Mouse (Mus musculus) spleen, adult 12 weeks (tissue): ENCODE data around the gene Wfikkn1.
"Not testable (repeated sequence)": the region's sequence is repeated elsewhere in the genome, so short reads cannot be mapped to it uniquely, and the experiment has no call there.

Experiments
- DNase-seq: peaks from one replicate; pipeline ENCODE4 v3.0.0; 2022; ENCODE audit warnings: low spot score

Wfikkn1 gene

DNA sequence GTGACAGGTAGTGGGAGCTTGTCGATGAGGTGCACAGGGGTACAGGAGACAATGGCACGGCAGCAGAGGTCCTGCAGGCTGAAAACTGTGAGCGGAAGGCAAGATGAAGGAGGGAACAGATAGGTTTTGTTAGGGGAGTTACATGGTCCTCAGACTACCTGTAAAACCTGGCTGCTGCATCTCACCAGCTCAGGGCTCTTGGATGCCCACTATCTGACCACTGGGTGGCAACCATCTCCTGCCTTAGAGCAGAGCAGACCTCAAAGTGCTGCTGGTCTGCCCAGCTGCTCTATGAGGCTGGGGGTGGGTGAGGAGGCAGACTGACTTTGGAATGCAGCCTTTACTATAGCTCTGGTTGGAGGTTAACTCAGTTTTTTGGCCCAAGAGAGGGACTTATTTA lies 3.2 kb upstream of the Wfikkn1 start:
- no peak for DNase-seq

GRCm38 (mm10) chr17:25883268-25883667 lies 2.6 kb upstream of the Wfikkn1 start:
- no peak for DNase-seq

DNA sequence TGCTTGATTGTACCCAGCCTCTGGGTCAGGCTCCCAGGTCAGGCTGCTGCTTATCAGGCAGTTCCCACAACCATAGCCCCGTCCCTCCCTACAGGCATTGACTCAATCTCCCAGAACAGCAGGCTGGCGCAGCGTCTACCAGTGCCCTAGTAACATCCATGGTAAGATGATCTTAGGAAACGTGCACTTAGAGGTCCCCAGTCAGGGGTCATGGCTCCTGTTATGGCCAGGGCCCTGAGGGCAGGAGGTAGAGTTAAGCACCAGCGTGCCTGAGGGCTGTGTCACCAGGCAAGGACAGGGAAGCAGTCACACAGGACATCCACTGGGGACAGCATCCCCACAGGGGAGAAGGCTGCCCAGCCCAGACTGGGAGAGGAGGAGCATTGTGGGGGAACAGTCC lies 1.6 kb upstream of the Wfikkn1 start:
- no peak for DNase-seq

DNA sequence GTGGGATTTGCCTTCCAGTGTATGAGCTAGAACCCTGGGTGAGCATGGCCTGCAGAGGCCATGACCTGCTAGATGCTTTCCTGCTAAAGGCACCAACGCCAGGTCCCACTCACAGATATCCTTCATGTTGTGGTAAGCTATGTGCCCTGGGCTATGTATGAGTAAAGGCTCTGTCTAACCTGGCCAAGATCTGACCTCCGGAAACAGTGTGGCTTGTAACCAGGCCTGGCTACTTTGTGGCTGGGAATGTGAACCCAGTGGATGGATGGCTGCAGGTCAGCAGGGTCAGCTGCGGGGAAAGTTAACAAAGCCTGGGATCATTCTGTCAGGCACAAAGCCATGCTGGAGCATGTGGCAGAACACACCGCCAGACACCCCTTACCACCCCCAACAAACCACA lies 1.0 kb upstream of the Wfikkn1 start:
- no peak for DNase-seq

- no peak for DNase-seq
Observed at GRCm38 (mm10) chr17:25880913-25881641, 419 bp upstream of the Wfikkn1 start.

GRCm38 (mm10) chr17:25879750-25880149 lies 908 bp downstream of the Wfikkn1 start:
- DNase-seq: no peak

- no peak for DNase-seq
Observed at GRCm38 (mm10) chr17:25879261-25879660, 1.4 kb downstream of the Wfikkn1 start.

- DNase-seq: no peak
Observed at GRCm38 (mm10) chr17:25878611-25879180, 2.0 kb downstream of the Wfikkn1 start.

- DNase-seq: no peak
Observed at GRCm38 (mm10) chr17:25877741-25878610, 2.7 kb downstream of the Wfikkn1 start.

DNA sequence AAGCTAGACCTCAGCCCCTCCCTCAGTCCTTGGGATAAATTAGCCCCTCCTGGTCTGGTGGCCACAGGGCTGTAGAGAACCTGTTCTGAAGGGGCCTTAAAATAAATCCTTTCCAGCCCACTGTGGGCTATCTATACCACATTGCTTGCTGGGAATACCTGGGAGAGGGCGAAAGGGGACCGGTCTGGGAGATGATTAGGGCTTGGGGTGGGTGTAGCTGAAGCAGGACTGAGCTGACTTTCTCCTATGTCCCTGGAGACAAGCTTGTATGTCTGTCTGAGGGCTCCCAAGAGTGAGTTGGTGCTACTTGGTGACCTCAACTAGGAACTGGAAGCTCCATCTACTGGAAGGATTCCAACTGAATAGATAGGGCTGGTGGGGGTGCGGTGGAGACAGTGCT lies 3.6 kb downstream of the Wfikkn1 start:
- DNase-seq: no peak

DNA sequence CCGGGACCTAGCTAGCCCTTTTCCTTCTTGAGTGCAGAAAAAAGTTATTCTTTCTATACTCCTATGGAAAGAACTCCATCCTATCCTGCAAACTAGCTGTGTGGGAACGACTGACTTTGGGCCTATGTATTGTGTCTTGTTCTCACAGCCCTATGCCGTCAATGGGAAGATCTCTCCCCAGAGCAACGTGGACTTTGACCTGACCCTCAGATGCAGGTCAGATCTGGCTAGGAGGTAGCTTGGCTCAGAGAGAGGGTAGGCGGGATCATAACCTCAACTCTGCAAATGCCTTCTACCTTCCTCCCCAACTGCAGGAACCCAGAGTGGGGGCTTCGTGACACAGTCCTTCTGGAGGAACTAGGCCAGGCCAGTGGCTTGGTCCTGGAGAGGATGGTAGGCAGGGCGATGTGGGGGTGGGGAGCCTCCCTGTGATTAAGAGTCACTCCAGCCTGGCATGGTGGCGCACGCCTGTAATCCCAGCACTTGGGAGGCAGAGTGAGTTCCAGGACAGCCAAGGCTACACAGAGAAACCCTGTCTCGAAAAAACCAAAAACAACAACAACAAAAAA lies 4.2 kb downstream of the Wfikkn1 start:
- no peak for DNase-seq

DNA sequence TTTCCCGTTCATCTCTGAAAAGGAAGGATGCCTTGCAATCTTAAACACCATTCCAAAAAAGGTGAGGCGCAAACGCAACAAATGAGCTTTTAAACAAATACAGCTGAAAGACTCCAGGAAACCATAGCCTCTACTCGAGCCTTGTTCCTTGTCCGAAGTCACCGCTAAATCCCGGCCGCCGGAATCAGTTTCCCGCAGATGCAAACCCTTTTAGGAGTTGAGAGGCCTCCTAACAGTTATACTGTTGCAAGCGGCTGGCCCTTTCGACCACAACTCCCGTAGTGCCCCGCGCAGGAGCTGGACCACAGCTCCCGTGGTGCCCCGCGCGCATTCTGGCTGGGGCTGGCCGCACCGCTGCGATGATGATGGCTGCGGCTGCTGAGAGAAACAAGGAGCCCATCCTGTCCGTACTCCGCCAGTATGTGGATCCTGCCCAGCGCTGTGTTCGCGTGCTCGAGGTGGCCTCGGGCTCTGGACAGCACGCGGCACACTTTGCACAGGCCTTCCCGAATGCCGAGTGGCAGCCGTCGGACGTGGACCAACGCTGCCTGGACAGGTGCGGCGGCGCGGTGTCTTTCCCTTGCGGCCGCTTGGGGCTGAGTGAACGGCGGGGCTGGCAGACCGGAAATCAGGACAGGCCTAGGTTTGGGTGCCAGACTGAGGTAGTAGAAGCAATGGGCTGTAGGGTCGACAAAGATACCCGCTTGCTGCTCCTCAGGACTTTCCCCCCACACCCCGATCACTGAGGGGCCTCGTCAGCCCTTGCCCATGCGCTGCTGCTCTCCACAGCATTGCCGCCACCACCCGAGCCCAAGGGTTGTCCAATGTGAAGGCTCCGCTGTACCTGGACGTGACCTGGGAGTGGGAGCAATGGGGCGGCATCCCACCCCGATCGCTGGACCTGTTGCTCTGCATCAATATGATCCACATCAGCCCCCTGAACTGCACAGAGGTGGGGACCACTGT lies 5.2 kb downstream of the Wfikkn1 start:
- DNase-seq: peak; percentile 78

- peak; percentile 92 for DNase-seq
Observed at GRCm38 (mm10) chr17:25874721-25875170, 5.9 kb downstream of the Wfikkn1 start, which contains the start of gene Mettl26. TSS of gene Mettl26 (plus strand) at chr17:25875074.

DNA sequence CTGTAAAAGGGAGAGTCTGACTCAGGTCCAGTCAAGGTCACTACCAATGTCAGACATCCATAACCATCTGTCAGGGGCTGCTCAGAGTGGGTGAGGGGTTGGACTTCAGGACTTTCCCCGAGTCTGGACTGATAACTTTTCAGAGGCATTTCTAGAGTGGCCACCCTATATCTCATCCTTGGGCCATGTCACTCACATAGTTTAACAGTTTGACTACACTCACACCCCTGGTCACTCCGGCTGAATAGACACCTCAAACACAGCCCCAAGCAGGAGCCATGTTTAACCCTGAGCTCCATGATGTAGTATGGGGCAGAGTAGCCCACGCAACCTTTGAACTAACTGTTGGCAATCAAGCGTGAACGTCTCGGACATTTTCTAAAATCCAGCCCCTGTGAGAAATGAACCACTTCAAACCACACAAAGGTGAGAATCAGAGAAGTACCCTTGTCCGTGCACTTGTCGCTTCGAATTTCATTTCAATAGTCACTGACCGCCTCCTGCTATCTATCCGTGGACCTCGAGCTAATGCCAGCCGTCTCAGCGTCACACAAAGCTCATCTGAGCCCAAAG lies 6.4 kb downstream of the Wfikkn1 start:
- no peak for DNase-seq

GRCm38 (mm10) chr17:25873405-25874147 lies 7.1 kb downstream of the Wfikkn1 start:
- DNase-seq: no peak

- no peak for DNase-seq
Observed at GRCm38 (mm10) chr17:25872676-25873075, 8.0 kb downstream of the Wfikkn1 start.

GRCm38 (mm10) chr17:25871566-25871965 lies 9.1 kb downstream of the Wfikkn1 start:
- DNase-seq: not testable (repeated sequence)

DNA sequence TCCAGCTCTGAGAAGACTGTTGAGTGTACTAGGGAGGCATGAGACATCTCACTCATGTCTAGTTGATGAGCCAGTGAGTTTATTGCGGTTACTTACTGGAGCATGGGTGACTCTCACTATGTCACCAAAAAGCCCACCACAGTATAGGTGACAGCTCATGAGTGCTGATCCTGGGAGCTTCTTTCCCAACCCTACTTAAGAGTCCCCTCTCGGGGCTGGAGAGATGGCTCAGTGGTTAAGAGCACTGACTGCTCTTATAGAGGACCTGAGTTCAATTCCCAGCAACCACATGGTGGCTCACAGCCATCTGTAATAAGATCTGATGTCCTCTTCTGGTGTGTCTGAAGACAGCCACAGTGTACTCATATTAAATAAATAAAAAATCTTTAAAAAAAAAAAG lies 10.7 kb downstream of the Wfikkn1 start:
- DNase-seq: no peak

DNA sequence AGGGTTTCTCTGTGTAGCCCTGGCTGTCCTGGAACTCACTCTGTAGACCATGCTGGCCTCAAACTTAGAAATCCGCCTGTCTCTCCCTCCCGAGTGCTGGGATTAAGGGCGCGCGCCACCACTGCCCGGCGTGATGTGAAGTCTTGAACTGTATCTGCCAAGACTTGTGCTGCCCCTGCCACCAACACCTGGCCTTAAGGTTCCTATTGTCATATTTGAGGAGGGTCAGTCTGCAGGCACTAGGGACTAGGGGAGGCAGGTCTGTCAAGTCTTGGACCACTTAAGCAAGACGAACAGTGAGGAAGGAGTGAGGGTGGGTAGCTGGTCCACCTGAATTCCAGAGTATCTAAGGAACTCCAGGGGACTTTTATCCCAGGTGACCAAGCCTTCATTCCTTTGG lies 11.2 kb downstream of the Wfikkn1 start:
- DNase-seq: no peak

GRCm38 (mm10) chr17:25868601-25869191 lies 12.0 kb downstream of the Wfikkn1 start, which contains the start of gene Mcrip2:
TSS of gene Mcrip2 (minus strand) at chr17:25868764.
- DNase-seq: peak; percentile 33
